Mouse (Mus musculus): ENCODE data around the gene Gm21679.
"Not testable (repeated sequence)": the region's sequence is repeated elsewhere in the genome, so short reads cannot be mapped to it uniquely, and the experiment has no call there.

Gm21679 gene

DNA sequence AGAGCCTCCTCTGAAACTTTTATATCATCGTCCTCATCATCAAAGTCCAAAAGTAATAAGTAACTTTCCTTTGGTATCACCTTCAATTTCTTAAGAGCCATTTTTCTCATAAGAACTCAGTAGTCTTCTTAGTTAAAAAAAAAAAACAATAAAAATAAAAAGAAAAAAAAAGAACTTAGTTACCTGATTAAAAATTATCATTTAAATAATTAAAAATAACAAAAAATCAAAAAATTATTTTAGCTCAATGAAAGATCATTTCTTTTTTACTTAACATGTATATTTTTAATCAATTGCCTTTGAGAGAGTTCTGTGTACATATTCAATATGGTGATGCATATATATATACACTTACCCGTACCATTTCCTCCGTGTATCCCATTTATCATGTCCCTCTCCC is at the start of gene Gm21679:
TSS of gene Gm21679 (minus strand) at position 101 of the 400 bp plus-strand sequence.
- not testable (repeated sequence) for DNase-seq
